In genomic region chr14:31204844-31205243, GRCm38 (mm10) we compare ENCODE assay signal across 8 mouse cellular contexts. TPM values are rescaled to one million over a fixed set of nuclear protein-coding genes. Genes with fewer than 3 reads are reported as not detected.
DNase-seq lines count a peak whose midpoint lies in the region; ATAC-seq and TF ChIP-seq lines count a peak whose summit lies in the region.

No protein-coding gene starts in this region.

- peak overlapping the region; percentile 82 for H3K4me2 ChIP-seq in heart, embryonic 13.5 days
- peak overlapping the region; percentile 92 for H3K4me2 ChIP-seq in heart, embryonic 16.5 days (ENCODE audit: low read depth, low read length)

- no peaks in the 10 kb centered on the region for H3K27me3 ChIP-seq in heart, embryonic 13.5 days (replicated peaks)
- H3K27me3 ChIP-seq in G1E (ENCODE audit: insufficient read depth, low read length), result peaks cover 10% of the 10 kb centered on the region
- no peaks in the 10 kb centered on the region for H3K27me3 ChIP-seq in heart, embryonic 16.5 days (ENCODE audit: control insufficient read depth, insufficient read depth, low read length)

- no peak for ATAC-seq in heart, embryonic 13.5 days (ENCODE audit: extremely low read depth, insufficient number of reproducible peaks, low FRiP score, low TSS enrichment)
- no peak for ATAC-seq in G1E (ENCODE audit: extremely low read depth, insufficient number of reproducible peaks, low FRiP score, poor library complexity, severe bottlenecking)
- ATAC-seq in heart, embryonic 16.5 days (replicated peaks; ENCODE audit: extremely low read depth, insufficient read depth, low FRiP score), result no peak
- peak; percentile 43 for ATAC-seq in megakaryocyte progenitor cell, adult 5-6 weeks (replicated peaks; ENCODE audit: poor library complexity)

- peaks cover 56% of the 10 kb centered on the region for H3K4me1 ChIP-seq in heart, embryonic 13.5 days
- H3K4me1 ChIP-seq in G1E (ENCODE audit: insufficient read depth, low read depth, low read length), result peaks cover 52% of the 10 kb centered on the region
- H3K4me1 ChIP-seq in heart, embryonic 16.5 days (ENCODE audit: control insufficient read depth, insufficient read depth, low read length), result peaks cover 26% of the 10 kb centered on the region

- H3K4me3 ChIP-seq in heart, embryonic 13.5 days, result peak overlapping the region; percentile 82
- peak overlapping the region; percentile 81; the same call in 1 of the 2 replicates for H3K4me3 ChIP-seq in G1E (ENCODE audit: low read depth, low read length)
- H3K4me3 ChIP-seq in heart, embryonic 16.5 days (ENCODE audit: low read length), result peak overlapping the region; percentile 85

- peak overlapping the region; percentile 97 for H3K9ac ChIP-seq in heart, embryonic 13.5 days
- peak overlapping the region; percentile 98 for H3K9ac ChIP-seq in heart, embryonic 16.5 days (ENCODE audit: low read length)

- peak overlapping the region; percentile 100 for H3K27ac ChIP-seq in heart, embryonic 13.5 days (replicated peaks)
- H3K27ac ChIP-seq in heart, embryonic 16.5 days (ENCODE audit: low read length), result peak overlapping the region; percentile 95

- DNase-seq in heart, adult 9 months (ENCODE audit: low spot score in 2 of 2), result no peak
- DNase-seq in G1E (ENCODE audit: low spot score), result no peak
- DNase-seq in MN1 (ENCODE audit: low spot score), result no peak
- no peak for DNase-seq in left cerebral cortex, postnatal 36 days (ENCODE audit: low spot score in 2 of 2)
- DNase-seq in spleen, postnatal 36 days (ENCODE audit: low spot score in 2 of 2), result no peak

- peaks cover 52% of the 10 kb centered on the region for H3K36me3 ChIP-seq in heart, embryonic 13.5 days
- H3K36me3 ChIP-seq in G1E (replicated peaks), result peaks cover 54% of the 10 kb centered on the region
- peaks cover 33% of the 10 kb centered on the region for H3K36me3 ChIP-seq in heart, embryonic 16.5 days (ENCODE audit: control insufficient read depth, insufficient read depth)

- no peaks in the 10 kb centered on the region for H3K9me3 ChIP-seq in heart, embryonic 13.5 days
- no peaks in the 10 kb centered on the region for H3K9me3 ChIP-seq in G1E (replicated peaks)
- H3K9me3 ChIP-seq in heart, embryonic 16.5 days (replicated peaks; ENCODE audit: control insufficient read depth, low read length), result no peaks in the 10 kb centered on the region

- WGBS in heart, embryonic 13.5 days, result 52% methylated on average over 4 of the region's 4 CpGs
- WGBS in heart, embryonic 16.5 days, result 51% methylated on average over 4 of the region's 4 CpGs

- intact Hi-C loops in left cerebral cortex, postnatal 36 days (cut with DNase I), result loop anchor here (5.0 kb wide), 1 partner anchor 47 kb away; the partner anchor contains the start of genes Bap1 and Phf7

- no peak for TF ChIP-seq CTCF in G1E (IDR thresholded peaks at IDR 0.05; ENCODE audit: low read depth, low read length)

RNA-seq across cellular contexts. Expression of gene Tnnc1, which starts 3.3 kb away (rescaled TPM):
- 3,442 and 4,164 TPM in 2 replicates for polyA plus RNA-seq in heart, embryonic 13.5 days (2015; fragmentation: Nextera tagmentation; extraction: Ambion mirVana)
- 3.3 TPM in 1 of 2 replicates, not detected in the other for total RNA-seq in G1E (2014; fragmentation: Nextera tagmentation)
- total RNA-seq in G1E (2017), result 1.1 TPM in 1 of 2 replicates, not detected in the other
- polyA plus RNA-seq in G1E (2012), result 0.08 TPM in 1 of 2 replicates, not detected in the other
- 4,861 and 5,105 TPM in 2 replicates for polyA plus RNA-seq in heart, embryonic 16.5 days (2015; fragmentation: Nextera tagmentation; extraction: Ambion mirVana)
- total RNA-seq in megakaryocyte progenitor cell, adult 5-6 weeks (2015), result 0.94 TPM in 1 of 2 replicates, not detected in the other
- 0.54 and 0.87 TPM in 2 replicates for total RNA-seq in megakaryocyte progenitor cell, adult 5-6 weeks (2017)
- total RNA-seq in left cerebral cortex, postnatal 36 days (2021), result 100 to 1,000 TPM in 1 of 2 experiments, 10 to 100 TPM in 1; 41.9 to 150 TPM

RNA-seq across cellular contexts. Expression of gene Nisch, which starts 11.9 kb away (rescaled TPM):
- 340 and 345 TPM in 2 replicates for polyA plus RNA-seq in heart, embryonic 13.5 days (2015; fragmentation: Nextera tagmentation; extraction: Ambion mirVana)
- total RNA-seq in G1E (2014; fragmentation: Nextera tagmentation), result 287 and 312 TPM in 2 replicates
- total RNA-seq in G1E (2017), result 83.8 and 87.1 TPM in 2 replicates
- 173 and 201 TPM in 2 replicates for polyA plus RNA-seq in G1E (2012)
- 331 and 376 TPM in 2 replicates for polyA plus RNA-seq in heart, embryonic 16.5 days (2015; fragmentation: Nextera tagmentation; extraction: Ambion mirVana)
- total RNA-seq in megakaryocyte progenitor cell, adult 5-6 weeks (2015), result 94.2 and 113 TPM in 2 replicates
- 69.7 and 88.2 TPM in 2 replicates for total RNA-seq in megakaryocyte progenitor cell, adult 5-6 weeks (2017)
- total RNA-seq in left cerebral cortex, postnatal 36 days (2021), result 100 to 1,000 TPM; 373 to 412 TPM

RNA-seq across cellular contexts. Expression of gene Sema3g, which starts 12.8 kb away (rescaled TPM):
- 0.51 TPM in 2 replicates for polyA plus RNA-seq in heart, embryonic 13.5 days (2015; fragmentation: Nextera tagmentation; extraction: Ambion mirVana)
- total RNA-seq in G1E (2014; fragmentation: Nextera tagmentation) (not detected in 2 replicates), G1E (2017) (0.11 TPM in 1 of 2 replicates, not detected in the other)
- polyA plus RNA-seq in G1E (2012), result not detected in 2 replicates
- polyA plus RNA-seq in heart, embryonic 16.5 days (2015; fragmentation: Nextera tagmentation; extraction: Ambion mirVana), result 0.97 TPM in 2 replicates
- total RNA-seq in megakaryocyte progenitor cell, adult 5-6 weeks (2015), result 0.02 TPM in 1 of 2 replicates, not detected in the other
- 0.04 TPM in 1 of 2 replicates, not detected in the other for total RNA-seq in megakaryocyte progenitor cell, adult 5-6 weeks (2017)
- 1 to 10 TPM; 4.4 to 5.8 TPM for total RNA-seq in left cerebral cortex, postnatal 36 days (2021)

RNA-seq across cellular contexts. Expression of gene Stab1, which starts 36.4 kb away (rescaled TPM):
- 43.2 and 49.5 TPM in 2 replicates for polyA plus RNA-seq in heart, embryonic 13.5 days (2015; fragmentation: Nextera tagmentation; extraction: Ambion mirVana)
- total RNA-seq in G1E (2014; fragmentation: Nextera tagmentation) (not detected in 2 replicates), G1E (2017) (0.44 and 0.52 TPM in 2 replicates)
- polyA plus RNA-seq in G1E (2012), result not detected in 2 replicates
- polyA plus RNA-seq in heart, embryonic 16.5 days (2015; fragmentation: Nextera tagmentation; extraction: Ambion mirVana), result 36.6 and 43.8 TPM in 2 replicates
- 3.2 and 6.7 TPM in 2 replicates for total RNA-seq in megakaryocyte progenitor cell, adult 5-6 weeks (2015)
- 0.44 and 0.87 TPM in 2 replicates for total RNA-seq in megakaryocyte progenitor cell, adult 5-6 weeks (2017)
- total RNA-seq in left cerebral cortex, postnatal 36 days (2021), result 10 to 100 TPM; 22.5 to 23.5 TPM

RNA-seq across cellular contexts. Expression of gene Phf7, which starts 46.3 kb away (rescaled TPM):
- 7.8 and 8.2 TPM in 2 replicates for polyA plus RNA-seq in heart, embryonic 13.5 days (2015; fragmentation: Nextera tagmentation; extraction: Ambion mirVana)
- 11.7 and 13.2 TPM in 2 replicates for total RNA-seq in G1E (2014; fragmentation: Nextera tagmentation)
- total RNA-seq in G1E (2017), result 5.8 and 6.5 TPM in 2 replicates
- polyA plus RNA-seq in G1E (2012), result 1.7 and 1.9 TPM in 2 replicates
- polyA plus RNA-seq in heart, embryonic 16.5 days (2015; fragmentation: Nextera tagmentation; extraction: Ambion mirVana), result 9.5 TPM in 2 replicates
- total RNA-seq in megakaryocyte progenitor cell, adult 5-6 weeks (2015), result 14.9 and 16.4 TPM in 2 replicates
- total RNA-seq in megakaryocyte progenitor cell, adult 5-6 weeks (2017), result 9.0 and 11.4 TPM in 2 replicates
- 1 to 10 TPM; 4.4 to 4.6 TPM for total RNA-seq in left cerebral cortex, postnatal 36 days (2021)

Comparison
In these comparisons a context has a peak if more than half of its experiments do, and no peak if none do; other contexts are left out.
1. RNA of gene Tnnc1, which starts 3.3 kb away (total RNA-seq): 41.9 to 150 TPM in left cerebral cortex, postnatal 36 days; 1.1 to 3.3 TPM in G1E and 0.54 to 0.94 TPM in megakaryocyte progenitor cell, adult 5-6 weeks; every median in the first group is over 4 times any median in the second.
2. RNA of gene Sema3g, which starts 12.8 kb away (total RNA-seq): 4.4 to 5.8 TPM in left cerebral cortex, postnatal 36 days; 0.11 TPM in G1E and 0.02 to 0.04 TPM in megakaryocyte progenitor cell, adult 5-6 weeks; every median in the first group is over 4 times any median in the second.
3. Peak in every context shown above with its lines, with median percentiles within 50 percentile points of each other: H3K4me3 ChIP-seq.